Mouse (Mus musculus): ENCODE results near the gene Cbr4. TPM values are rescaled to one million over a fixed set of nuclear protein-coding genes. Genes with fewer than 3 reads are reported as not detected.

Cbr4 gene
- polyA plus RNA-seq, 1 experiment from 2014 or later, result 30.0 TPM

DNA sequence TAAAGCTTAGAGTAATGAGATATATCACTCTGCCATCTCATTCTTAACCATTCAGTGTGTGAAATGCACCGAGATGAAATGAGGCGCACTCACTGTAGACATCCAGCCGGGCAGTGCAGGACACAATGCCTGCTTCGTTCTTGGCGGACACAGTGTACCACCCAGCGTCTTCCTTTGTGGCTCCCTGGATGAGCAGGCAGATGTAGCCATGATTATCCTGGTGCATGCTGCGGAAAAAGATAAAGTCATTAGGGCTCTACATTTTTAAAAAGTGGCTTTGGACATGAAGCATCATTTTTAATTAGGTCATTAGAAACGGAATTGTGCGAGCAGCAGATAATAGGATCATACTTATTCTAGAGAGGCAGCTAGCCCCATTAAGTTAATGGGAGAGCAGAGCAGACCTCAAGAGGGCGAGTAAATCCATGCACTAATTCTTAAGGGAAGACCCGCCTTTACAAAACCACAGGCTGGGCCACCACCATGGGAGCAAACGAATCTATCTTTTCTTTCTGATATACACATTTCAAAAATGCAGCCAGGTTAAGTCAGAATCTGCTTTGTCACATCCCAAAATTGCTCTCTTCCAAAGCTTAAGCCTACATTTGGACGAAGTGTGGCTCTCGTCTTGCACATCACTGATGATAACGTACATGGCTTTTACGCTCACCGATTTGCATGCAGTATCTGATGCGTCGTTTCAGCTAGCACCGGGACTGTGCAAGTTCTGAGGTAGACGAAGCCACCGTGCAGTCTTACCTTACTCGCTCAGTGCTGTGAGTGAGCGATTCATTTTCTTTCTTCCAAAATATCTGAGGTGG, 27.8 kb downstream of the Cbr4 start:
- Histone ChIP-seq H3K27ac (replicated peaks) (peak overlapping the region; percentile 59), H3K4me1 (peaks cover 33% of the 10 kb centered on the region), H3K36me3 (peaks cover 90% of the 10 kb centered on the region), H3K4me3 (no peak overlapping the region), H3K27me3 (ENCODE audit: low read depth, poor library complexity, severe bottlenecking) (no peaks in the 10 kb centered on the region), H3K9me3 (replicated peaks) (no peaks in the 10 kb centered on the region)
- DNase-seq (ENCODE audit: low spot score), result no peak
- 89% methylated on average over 24 of the region's 24 CpGs for whole genome bisulfite sequencing

DNA sequence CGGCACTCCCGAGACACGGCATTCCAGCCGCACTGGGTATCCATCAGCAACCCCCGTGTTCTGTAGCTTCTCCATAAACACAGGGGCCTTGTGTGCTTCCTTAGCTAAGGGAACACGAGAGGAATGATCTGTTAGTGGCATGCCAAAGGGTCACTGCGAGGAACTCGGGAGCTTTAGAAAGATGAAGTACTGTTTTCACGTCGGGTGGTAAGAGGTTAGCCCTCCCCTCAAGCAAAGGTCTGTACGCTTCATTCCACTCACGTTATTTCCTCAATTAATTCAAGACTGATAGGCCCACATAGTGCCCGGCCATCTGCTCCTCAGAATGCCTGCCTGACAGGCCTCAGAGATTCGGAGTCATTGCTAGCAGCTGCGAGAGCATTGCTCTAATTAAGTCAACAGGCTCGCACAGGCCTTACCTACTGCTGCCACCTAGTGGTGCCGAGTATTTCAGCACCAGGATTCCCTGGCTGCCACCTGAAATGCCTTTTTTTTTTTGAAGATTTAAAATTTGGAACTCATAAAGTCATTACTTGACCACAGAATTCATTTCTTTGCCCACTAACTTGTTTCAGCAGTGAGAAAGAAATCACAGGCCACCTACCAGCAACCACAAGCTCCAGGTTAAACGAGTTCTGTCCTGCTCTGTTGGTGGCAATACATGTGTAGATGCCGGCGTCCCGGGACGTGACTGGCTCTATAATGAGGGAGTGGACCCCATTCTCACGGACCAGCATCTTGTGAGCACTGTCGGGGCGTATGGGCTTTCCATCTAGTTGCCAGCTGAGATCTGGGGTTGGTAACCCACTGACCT, 28.6 kb downstream of the Cbr4 start:
- H3K27ac ChIP-seq (replicated peaks), result peak overlapping the region; percentile 77
- no peak overlapping the region for H3K4me3 ChIP-seq
- H3K27me3 ChIP-seq (ENCODE audit: low read depth, poor library complexity, severe bottlenecking), result no peaks in the 10 kb centered on the region
- peak; percentile 78 for DNase-seq (ENCODE audit: low spot score)
- no peaks in the 10 kb centered on the region for H3K9me3 ChIP-seq (replicated peaks)
- WGBS, result 57% methylated on average over 25 of the region's 25 CpGs
- peaks cover 90% of the 10 kb centered on the region for H3K36me3 ChIP-seq
- H3K4me1 ChIP-seq, result peaks cover 33% of the 10 kb centered on the region

DNA sequence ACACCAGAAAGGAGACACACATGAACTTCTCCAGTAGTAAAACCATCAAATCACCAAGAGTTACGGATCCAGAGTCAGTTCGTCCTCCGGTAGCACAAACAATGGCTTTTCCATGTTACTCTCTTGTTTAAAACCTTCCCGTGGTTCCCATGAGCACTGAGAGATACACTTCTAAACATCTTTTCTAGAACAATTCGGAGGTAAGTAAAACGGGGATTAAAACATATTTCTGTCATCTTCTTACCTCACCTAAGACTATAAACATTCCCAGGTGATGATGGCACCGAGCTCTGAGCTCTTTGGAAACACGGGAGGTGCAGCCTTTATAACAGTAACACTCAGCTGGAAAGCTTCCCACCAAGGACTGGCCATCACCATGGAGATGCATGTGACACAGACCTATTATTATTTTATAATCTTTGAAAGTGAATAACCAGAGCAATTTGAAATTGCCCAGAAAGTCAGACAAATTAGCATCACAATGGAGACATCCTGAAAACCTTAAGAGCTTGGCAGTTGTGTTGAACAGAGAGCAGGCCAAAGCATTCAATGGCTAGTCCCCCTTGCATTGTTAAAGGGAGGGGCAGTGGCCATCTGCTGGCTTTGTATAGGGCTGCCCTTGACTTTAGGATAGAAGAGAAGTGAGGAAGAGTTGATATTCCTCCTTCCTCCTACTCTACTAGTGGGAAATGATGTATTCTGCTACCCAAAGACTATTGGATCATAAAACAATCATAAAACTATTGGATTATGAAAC, 29.4 kb downstream of the Cbr4 start:
- Histone ChIP-seq H3K36me3 (peaks cover 90% of the 10 kb centered on the region), H3K27ac (replicated peaks) (peak overlapping the region; percentile 77), H3K27me3 (ENCODE audit: low read depth, poor library complexity, severe bottlenecking) (no peaks in the 10 kb centered on the region), H3K4me1 (peaks cover 33% of the 10 kb centered on the region), H3K9me3 (replicated peaks) (no peaks in the 10 kb centered on the region), H3K4me3 (no peak overlapping the region)
- 86% methylated on average over 8 of the region's 8 CpGs for WGBS
- DNase-seq (ENCODE audit: low spot score), result no peak

DNA sequence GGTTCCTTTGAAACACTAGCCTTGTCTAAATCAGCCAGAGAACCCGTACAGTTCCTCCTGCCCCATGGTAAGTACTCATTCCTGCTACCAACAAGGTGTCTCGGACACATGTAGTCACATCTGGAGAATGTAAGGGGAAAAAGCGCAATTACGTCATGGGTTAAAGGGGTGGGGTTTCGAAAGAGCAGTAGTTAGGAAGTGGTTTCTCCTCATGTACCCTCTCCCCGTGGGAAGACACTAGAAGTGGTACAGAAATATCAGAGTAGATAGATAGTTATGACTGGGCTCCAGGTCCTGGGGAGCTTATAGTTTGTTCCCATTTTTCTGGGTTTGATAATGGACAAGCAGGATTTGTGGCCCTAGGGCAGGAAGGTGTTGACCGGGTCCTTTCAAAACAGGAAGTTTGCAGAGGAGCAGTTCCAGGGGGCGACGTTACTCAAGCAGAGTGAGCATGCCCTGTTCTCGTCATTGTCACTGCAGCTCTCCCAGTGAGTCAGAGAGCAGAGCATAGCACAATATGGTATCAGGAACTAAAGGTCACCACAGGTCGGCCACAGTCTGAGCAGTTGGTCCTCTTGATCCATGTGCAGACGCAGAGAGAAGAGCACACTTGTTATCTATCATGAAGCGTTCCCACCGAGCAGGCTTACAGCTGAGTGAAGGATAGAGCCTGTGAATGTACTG, 30.1 kb downstream of the Cbr4 start:
- 82% methylated on average over 14 of the region's 14 CpGs for WGBS
- no peak for DNase-seq (ENCODE audit: low spot score)
- Histone ChIP-seq H3K36me3 (peaks cover 90% of the 10 kb centered on the region), H3K27ac (replicated peaks) (peak overlapping the region; percentile 77), H3K4me1 (peaks cover 33% of the 10 kb centered on the region), H3K9me3 (replicated peaks) (no peaks in the 10 kb centered on the region), H3K4me3 (no peak overlapping the region), H3K27me3 (ENCODE audit: low read depth, poor library complexity, severe bottlenecking) (no peaks in the 10 kb centered on the region)

DNA sequence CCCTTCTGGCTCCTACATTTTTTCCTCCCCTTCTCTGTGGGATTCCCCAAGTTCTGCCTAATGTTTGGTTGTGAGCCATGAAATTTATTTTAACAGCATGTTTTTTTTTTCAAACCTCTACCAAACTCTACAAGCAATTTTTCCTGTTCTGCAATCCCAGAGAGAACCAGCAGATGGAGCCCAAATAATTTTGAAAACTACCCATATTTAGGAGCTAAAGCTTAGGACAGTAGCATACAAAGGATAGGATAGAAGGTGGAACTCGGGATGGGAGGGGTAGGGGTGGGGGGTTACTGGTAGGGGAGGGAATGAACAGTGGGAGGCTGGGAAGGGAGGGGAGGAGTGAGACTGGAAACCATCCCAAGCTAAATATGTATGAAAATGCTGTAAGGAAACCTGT, 34.6 kb downstream of the Cbr4 start:
- no peak overlapping the region for H3K4me3 ChIP-seq
- no peaks in the 10 kb centered on the region for H3K27me3 ChIP-seq (ENCODE audit: low read depth, poor library complexity, severe bottlenecking)
- WGBS, result 23% methylated on average over 1 of the region's 1 CpGs
- peaks cover 97% of the 10 kb centered on the region for H3K36me3 ChIP-seq
- DNase-seq (ENCODE audit: low spot score), result no peak
- H3K27ac ChIP-seq (replicated peaks), result no peak overlapping the region
- H3K9me3 ChIP-seq (replicated peaks), result no peaks in the 10 kb centered on the region
- peaks cover 13% of the 10 kb centered on the region for H3K4me1 ChIP-seq

DNA sequence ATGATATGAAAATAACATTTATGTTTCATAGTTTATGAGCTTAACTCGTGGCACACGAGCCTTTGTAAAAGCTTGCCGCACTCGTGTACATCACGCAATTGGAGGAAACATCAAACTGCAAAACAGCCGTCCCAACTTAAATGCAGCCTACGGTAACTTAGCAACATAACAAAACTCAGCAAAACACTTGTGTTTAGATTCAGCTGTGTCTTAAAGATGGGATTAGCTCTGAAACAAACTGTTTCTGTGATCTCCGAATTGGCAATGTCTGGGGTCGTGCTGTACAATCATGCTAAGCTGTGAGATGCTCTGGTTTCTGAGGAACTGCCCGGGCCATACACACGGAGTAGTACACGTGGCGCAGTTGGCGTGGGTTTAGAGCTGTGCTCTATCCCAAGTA, 39.5 kb downstream of the Cbr4 start:
- Histone ChIP-seq H3K36me3 (peaks cover 99% of the 10 kb centered on the region), H3K4me1 (no peaks in the 10 kb centered on the region), H3K27ac (replicated peaks) (no peak overlapping the region), H3K27me3 (ENCODE audit: low read depth, poor library complexity, severe bottlenecking) (no peaks in the 10 kb centered on the region), H3K9me3 (replicated peaks) (no peaks in the 10 kb centered on the region), H3K4me3 (no peak overlapping the region)
- no peak for DNase-seq (ENCODE audit: low spot score)
- 90% methylated on average over 14 of the region's 14 CpGs for WGBS

DNA sequence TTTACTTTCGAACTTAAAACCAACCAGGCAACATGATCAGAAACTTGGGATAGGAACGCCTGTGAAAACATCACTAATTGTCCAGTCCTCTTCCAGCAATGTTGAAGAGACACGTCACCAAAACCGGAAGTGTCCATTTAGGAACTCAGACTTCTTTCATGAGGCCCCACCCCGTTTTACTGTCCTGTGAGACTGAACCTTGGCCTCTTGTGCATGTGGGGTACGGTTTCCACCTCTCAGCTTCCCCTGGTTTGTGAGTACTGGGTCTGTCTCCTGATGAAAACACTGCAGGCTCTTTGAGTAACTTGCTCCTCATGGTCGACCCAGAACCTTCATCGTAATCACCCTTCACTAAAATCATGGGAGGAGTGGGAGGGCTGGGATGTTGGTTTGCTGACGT, 40.7 kb downstream of the Cbr4 start:
- Histone ChIP-seq H3K27me3 (ENCODE audit: low read depth, poor library complexity, severe bottlenecking) (no peaks in the 10 kb centered on the region), H3K27ac (replicated peaks) (no peak overlapping the region), H3K4me3 (no peak overlapping the region), H3K4me1 (no peaks in the 10 kb centered on the region), H3K9me3 (replicated peaks) (no peaks in the 10 kb centered on the region), H3K36me3 (peaks cover 98% of the 10 kb centered on the region)
- WGBS, result 94% methylated on average over 9 of the region's 9 CpGs
- no peak for DNase-seq (ENCODE audit: low spot score)

DNA sequence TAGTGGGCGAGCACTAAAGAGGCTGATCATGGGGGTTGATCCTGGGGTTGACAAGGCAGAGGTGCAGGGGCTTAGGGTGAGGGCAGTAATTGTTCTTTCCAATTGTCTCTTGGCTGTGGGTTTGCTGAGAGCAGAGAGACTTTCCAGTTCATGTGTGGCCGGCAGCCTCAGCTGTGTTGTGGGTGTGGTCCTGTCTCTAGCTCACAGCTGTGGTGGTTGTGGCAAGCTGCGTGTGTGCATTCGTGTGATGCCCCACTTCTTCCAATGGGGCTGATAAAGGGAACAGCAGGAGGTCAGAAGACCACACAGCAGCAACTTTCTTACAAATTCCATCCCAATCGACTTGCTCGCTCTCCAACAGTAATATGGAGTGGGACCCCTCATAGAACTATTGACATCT, 41.1 kb downstream of the Cbr4 start:
- no peak for DNase-seq (ENCODE audit: low spot score)
- no peaks in the 10 kb centered on the region for H3K4me1 ChIP-seq
- 78% methylated on average over 6 of the region's 6 CpGs for WGBS
- no peak overlapping the region for H3K4me3 ChIP-seq
- no peak overlapping the region for H3K27ac ChIP-seq (replicated peaks)
- no peaks in the 10 kb centered on the region for H3K9me3 ChIP-seq (replicated peaks)
- peaks cover 97% of the 10 kb centered on the region for H3K36me3 ChIP-seq
- H3K27me3 ChIP-seq (ENCODE audit: low read depth, poor library complexity, severe bottlenecking), result no peaks in the 10 kb centered on the region

DNA sequence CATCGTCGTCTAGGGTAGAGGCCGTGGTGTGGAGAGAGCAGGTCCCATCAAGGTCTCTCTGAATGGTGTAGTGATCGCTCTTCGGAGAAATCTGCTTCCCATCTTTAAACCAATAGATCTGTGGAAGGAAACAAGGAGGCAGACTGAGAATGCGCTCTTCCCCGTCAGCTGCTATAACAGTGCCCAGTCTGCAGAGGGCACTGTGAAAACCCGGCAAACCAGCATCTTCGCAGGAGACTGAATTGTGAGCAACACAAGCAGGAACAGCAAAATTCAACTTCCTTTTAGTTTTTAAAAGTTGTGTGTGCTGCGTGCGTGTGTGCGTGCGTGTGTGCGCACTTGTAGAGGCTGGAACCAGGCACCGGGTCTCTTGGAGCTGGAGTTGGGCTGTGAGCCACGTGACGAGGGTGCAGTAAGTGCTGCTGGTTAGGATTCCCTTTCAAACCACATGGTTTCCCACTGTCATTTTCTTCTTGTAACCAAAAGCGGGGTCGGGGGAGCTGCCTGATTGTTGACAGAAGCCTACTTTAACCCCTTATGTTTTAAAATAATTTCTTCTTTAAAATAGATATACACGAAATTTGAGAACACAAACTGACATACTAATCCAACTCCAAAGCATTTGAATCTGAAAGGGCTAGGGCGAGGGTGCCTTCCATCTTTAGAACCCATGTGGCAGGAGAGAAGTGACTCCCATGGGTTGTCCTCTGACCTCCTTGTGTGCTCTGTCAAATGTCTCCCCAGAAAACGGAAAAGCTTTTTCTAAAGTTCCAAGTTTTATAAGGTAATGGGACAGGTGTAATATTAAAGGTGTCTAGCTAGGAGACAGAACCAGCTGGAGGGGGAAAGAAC, 44.6 kb downstream of the Cbr4 start:
- H3K27ac ChIP-seq (replicated peaks), result no peak overlapping the region
- no peaks in the 10 kb centered on the region for H3K9me3 ChIP-seq (replicated peaks)
- DNase-seq (ENCODE audit: low spot score), result no peak
- no peak overlapping the region for H3K4me3 ChIP-seq
- no peaks in the 10 kb centered on the region for H3K27me3 ChIP-seq (ENCODE audit: low read depth, poor library complexity, severe bottlenecking)
- WGBS, result 67% methylated on average over 22 of the region's 22 CpGs
- H3K4me1 ChIP-seq, result no peaks in the 10 kb centered on the region
- H3K36me3 ChIP-seq, result peaks cover 96% of the 10 kb centered on the region

DNA sequence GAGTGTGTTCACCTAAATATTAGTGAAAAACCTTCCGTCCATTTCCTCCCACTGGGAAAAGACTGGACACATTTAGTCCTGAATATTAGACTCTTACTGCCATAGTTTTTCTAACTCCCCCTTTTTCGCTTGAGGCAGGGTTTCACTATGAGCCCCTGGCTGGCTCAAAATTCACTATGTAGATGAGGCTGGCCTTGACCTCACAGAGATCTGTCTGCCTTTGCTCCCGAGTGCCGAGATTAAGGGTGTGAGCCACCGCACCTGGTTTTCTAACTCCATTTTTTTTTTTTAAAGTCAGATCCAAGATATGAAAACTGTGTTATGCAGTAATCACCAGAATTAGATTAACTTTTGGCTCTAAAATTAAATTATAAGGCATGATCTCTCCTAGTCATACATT, 45.3 kb downstream of the Cbr4 start:
- Histone ChIP-seq H3K27ac (replicated peaks) (no peak overlapping the region), H3K4me1 (no peaks in the 10 kb centered on the region), H3K27me3 (ENCODE audit: low read depth, poor library complexity, severe bottlenecking) (no peaks in the 10 kb centered on the region), H3K4me3 (no peak overlapping the region), H3K9me3 (replicated peaks) (no peaks in the 10 kb centered on the region), H3K36me3 (peaks cover 94% of the 10 kb centered on the region)
- DNase-seq (ENCODE audit: low spot score), result no peak
- 89% methylated on average over 5 of the region's 5 CpGs for WGBS

DNA sequence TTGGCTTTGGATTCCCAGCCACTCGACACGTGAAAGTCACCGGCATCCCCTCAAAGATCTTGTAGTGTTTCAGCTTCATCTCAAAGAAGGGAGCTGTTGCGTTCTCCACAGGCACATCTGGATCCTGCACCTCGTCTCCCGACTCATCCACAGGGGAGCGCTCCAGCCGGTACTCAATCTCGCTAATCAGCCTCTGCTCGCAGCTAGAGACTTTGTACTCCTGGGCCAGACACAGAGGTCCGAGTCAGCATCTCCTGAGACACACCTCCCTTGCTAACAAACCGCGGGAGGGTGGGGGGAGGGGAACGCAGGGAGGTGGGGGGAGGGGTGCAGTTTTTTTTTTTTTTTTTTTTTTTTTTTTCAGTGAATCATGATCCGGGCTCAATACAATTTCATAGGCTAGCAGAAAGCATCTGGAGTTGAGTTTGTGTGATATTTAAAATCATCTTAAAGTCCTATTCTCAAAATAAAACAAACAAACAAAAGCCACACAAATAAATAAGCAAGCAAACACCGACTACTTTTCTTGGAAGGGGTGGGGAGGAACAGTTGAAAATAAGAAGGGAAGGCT, 45.9 kb downstream of the Cbr4 start:
- Histone ChIP-seq H3K4me1 (no peaks in the 10 kb centered on the region), H3K9me3 (replicated peaks) (no peaks in the 10 kb centered on the region), H3K27me3 (ENCODE audit: low read depth, poor library complexity, severe bottlenecking) (no peaks in the 10 kb centered on the region), H3K36me3 (peaks cover 94% of the 10 kb centered on the region), H3K4me3 (no peak overlapping the region), H3K27ac (replicated peaks) (no peak overlapping the region)
- DNase-seq (ENCODE audit: low spot score), result no peak
- 54% methylated on average over 16 of the region's 16 CpGs for WGBS

Data from midbrain, embryonic 10.5 days (tissue).